Mouse (Mus musculus) liver, embryonic 14 days (tissue): ENCODE measurements around the gene Ang2. TPM values are rescaled to one million over a fixed set of nuclear protein-coding genes. Genes with fewer than 3 reads are reported as not detected.

Source experiments
- polyA plus RNA-seq: library from polyadenylated mRNA; depleted of rRNA; stranded (reverse); fragments of >200 nt; gene quantifications from 2 replicates; pipeline ENCODE4 v1.2.3, GENCODE M21; 2012; rRNA removed

The Ang2 gene
- polyA plus RNA-seq, result not detected in 2 replicates

GRCm38 (mm10) chr14:51199098-51200023 lies at the start of gene Ang2:
TSS of gene Ang2 (minus strand) at chr14:51199148.

GRCm38 (mm10) chr14:51203115-51203514 lies 4.2 kb upstream of the Ang2 start, which contains the start of gene Ear14:
TSS of gene Ear14 (plus strand) at chr14:51203391.

GRCm38 (mm10) chr14:51161976-51162375 lies 37.0 kb downstream of the Ang2 start, which contains the start of gene Rnase2b:
TSS of gene Rnase2b (plus strand) at chr14:51162260.

GRCm38 (mm10) chr14:51146685-51147084 lies 52.3 kb downstream of the Ang2 start, which contains the start of gene Rnase1:
TSS of gene Rnase1 (minus strand) at chr14:51146785.

Other genes starting within 250 kb of the Ang2 start
- gene Pnp2, start 243.2 kb downstream of the Ang2 start, polyA plus RNA-seq, result 9.7 and 10.4 TPM in 2 replicates
- gene Rnase10, start 191.4 kb downstream of the Ang2 start, polyA plus RNA-seq, result 0.02 TPM in 1 of 2 replicates, not detected in the other
- gene Rnase9, start 157.3 kb downstream of the Ang2 start, polyA plus RNA-seq, result not detected in 2 replicates
- gene Rnase11, start 149.0 kb downstream of the Ang2 start, polyA plus RNA-seq, result not detected in 2 replicates
- 0.86 and 0.90 TPM in 2 replicates for gene Rnase12, start 141.5 kb downstream of the Ang2 start, polyA plus RNA-seq
- not detected in 2 replicates for gene Olfr750, start 124.7 kb downstream of the Ang2 start, polyA plus RNA-seq
- 10.7 and 13.3 TPM in 2 replicates for gene Rnase4, start 108.1 kb downstream of the Ang2 start, polyA plus RNA-seq
- 3.7 and 3.9 TPM in 2 replicates for gene Ang, start 108.0 kb downstream of the Ang2 start, polyA plus RNA-seq
- not detected in 2 replicates for gene Eddm3b, start 84.7 kb downstream of the Ang2 start, polyA plus RNA-seq
- 1.9 and 2.8 TPM in 2 replicates for gene Rnase6, start 75.2 kb downstream of the Ang2 start, polyA plus RNA-seq
- gene Rnase1, start 52.4 kb downstream of the Ang2 start, polyA plus RNA-seq, result 0.03 and 0.05 TPM in 2 replicates
- not detected in 2 replicates for gene Rnase2b, start 36.9 kb downstream of the Ang2 start, polyA plus RNA-seq
- gene Ear14, start 4.2 kb upstream of the Ang2 start, polyA plus RNA-seq, result not detected in 2 replicates
- not detected in 2 replicates for gene Rnase2a, start 57.0 kb upstream of the Ang2 start, polyA plus RNA-seq
- not detected in 2 replicates for gene Gm7247, start 162.6 kb upstream of the Ang2 start, polyA plus RNA-seq
- not detected in 2 replicates for gene Vmn2r88, start 211.7 kb upstream of the Ang2 start, polyA plus RNA-seq